Mouse (Mus musculus) lung, embryonic 15.5 days (tissue): ENCODE measurements around the gene Cntfr. TPM values are rescaled to one million over a fixed set of nuclear protein-coding genes. Genes with fewer than 3 reads are reported as not detected.

ENCODE experiments used
- ATAC-seq: fragments of 200-750 bp; cut with Nextera tagmentation; 2 replicates; pipeline ENCODE4 v1.8.0; 2017; ENCODE audit warnings: moderate number of reproducible peaks, borderline replicate concordance; ENCODE audit not compliant: low FRiP score, low TSS enrichment; ENCODE audit errors: extremely low read depth
- H3K27ac ChIP-seq: fragments of 300-500 bp; sonication (generic); 2 replicates; pipeline ENCODE4 v1.5.1; 2015; ENCODE audit warnings: moderate library complexity, mild to moderate bottlenecking, inconsistent platforms
- H3K27me3 ChIP-seq: fragments of 300-500 bp; sonication (generic); 2 replicates; pipeline ENCODE4 v1.6.1; 2015; ENCODE audit warnings: inconsistent platforms
- H3K36me3 ChIP-seq: fragments of 300-500 bp; sonication (generic); 2 replicates; pipeline ENCODE4 v1.6.1; 2015; ENCODE audit warnings: inconsistent platforms
- H3K4me1 ChIP-seq: fragments of 300-500 bp; sonication (generic); 2 replicates; pipeline ENCODE4 v1.6.1; 2015; ENCODE audit warnings: inconsistent platforms
- H3K4me2 ChIP-seq: fragments of 300-500 bp; sonication (generic); 2 replicates; pipeline ENCODE4 v1.6.1; 2015; ENCODE audit warnings: inconsistent platforms, mild to moderate bottlenecking, moderate library complexity
- H3K4me3 ChIP-seq: fragments of 300-500 bp; sonication (generic); 2 replicates; pipeline ENCODE4 v1.5.1; 2015; ENCODE audit warnings: mild to moderate bottlenecking, inconsistent platforms
- H3K9ac ChIP-seq: fragments of 300-500 bp; sonication (generic); 2 replicates; pipeline ENCODE4 v1.6.1; 2015; ENCODE audit warnings: inconsistent platforms
- H3K9me3 ChIP-seq: fragments of 300-500 bp; sonication (generic); 2 replicates; pipeline ENCODE4 v1.6.1; 2016; ENCODE audit warnings: inconsistent platforms
- WGBS: fragments of 180-500 bp; shearing (Covaris S2); methylation state at CpG from one replicate; pipeline ENCODE4 v1.1.7; 2015; 5-methylcytosine and 5-hydroxymethylcytosine counted together
- polyA plus RNA-seq: library from polyadenylated mRNA; unstranded; fragments of >200 nt; fragmentation: Nextera tagmentation; extraction: Ambion mirVana; gene quantifications from 2 replicates; pipeline ENCODE4 v1.2.1, GENCODE M21; 2015

The Cntfr gene
- polyA plus RNA-seq, 1 experiment from 2014 or later, result 7.8 TPM

GRCm38 (mm10) chr4:41722918-41723351 is 26.0 kb upstream of the Cntfr start, which contains the start of gene Dctn3:
Dctn3 (minus strand) TSS chr4:41723170.
- H3K27me3 ChIP-seq, result peaks cover 44% of the 10 kb centered on the region
- peak; percentile 95 for ATAC-seq
- H3K4me2 ChIP-seq, result peak within 1 kb of the TSS; percentile 77
- H3K9ac ChIP-seq, result peak within 1 kb of the TSS; percentile 76
- H3K4me3 ChIP-seq, result peak within 1 kb of the TSS; percentile 70
- peaks cover 23% of the 10 kb centered on the region for H3K4me1 ChIP-seq
- under 1% methylated on average over 27 of the region's 27 CpGs for WGBS
- H3K36me3 ChIP-seq, result peaks cover 17% of the 10 kb centered on the region
- no peak within 1 kb of the TSS for H3K27ac ChIP-seq
- H3K9me3 ChIP-seq, result no peaks in the 10 kb centered on the region

GRCm38 (mm10) chr4:41716834-41717233 is 19.9 kb upstream of the Cntfr start:
- H3K9me3 ChIP-seq, result no peaks in the 10 kb centered on the region
- peaks cover 29% of the 10 kb centered on the region for H3K36me3 ChIP-seq
- H3K4me1 ChIP-seq, result peaks cover 22% of the 10 kb centered on the region
- WGBS, result 64% methylated on average over 6 of the region's 6 CpGs
- H3K9ac ChIP-seq, result no peak overlapping the region
- H3K4me3 ChIP-seq, result no peak overlapping the region
- no peak overlapping the region for H3K27ac ChIP-seq
- no peak overlapping the region for H3K4me2 ChIP-seq
- ATAC-seq, result no peak
- no peaks in the 10 kb centered on the region for H3K27me3 ChIP-seq

- 79% methylated on average over 5 of the region's 5 CpGs for WGBS
- H3K4me1 ChIP-seq, result peaks cover 23% of the 10 kb centered on the region
- H3K27ac ChIP-seq, result no peak overlapping the region
- no peak overlapping the region for H3K4me2 ChIP-seq
- ATAC-seq, result no peak
- H3K27me3 ChIP-seq, result no peaks in the 10 kb centered on the region
- no peak overlapping the region for H3K9ac ChIP-seq
- no peaks in the 10 kb centered on the region for H3K9me3 ChIP-seq
- peaks cover 29% of the 10 kb centered on the region for H3K36me3 ChIP-seq
- no peak overlapping the region for H3K4me3 ChIP-seq
Measured at GRCm38 (mm10) chr4:41715596-41715995, 18.7 kb upstream of the Cntfr start.

- Histone ChIP-seq H3K9me3 (no peaks in the 10 kb centered on the region), H3K4me3 (no peak overlapping the region), H3K27ac (no peak overlapping the region), H3K36me3 (peaks cover 29% of the 10 kb centered on the region), H3K4me2 (no peak overlapping the region), H3K9ac (no peak overlapping the region), H3K27me3 (no peaks in the 10 kb centered on the region), H3K4me1 (peaks cover 23% of the 10 kb centered on the region)
- WGBS, result 75% methylated on average over 8 of the region's 8 CpGs
- ATAC-seq, result no peak
Measured at GRCm38 (mm10) chr4:41715082-41715481, 18.2 kb upstream of the Cntfr start.

GRCm38 (mm10) chr4:41714276-41714675 is 17.4 kb upstream of the Cntfr start:
- Histone ChIP-seq H3K9me3 (no peaks in the 10 kb centered on the region), H3K36me3 (peaks cover 25% of the 10 kb centered on the region), H3K4me3 (peak overlapping the region; percentile 88), H3K27me3 (no peaks in the 10 kb centered on the region), H3K4me1 (peaks cover 23% of the 10 kb centered on the region), H3K27ac (no peak overlapping the region), H3K4me2 (peak overlapping the region; percentile 95), H3K9ac (no peak overlapping the region)
- 14% methylated on average over 8 of the region's 8 CpGs for WGBS
- no peak for ATAC-seq

GRCm38 (mm10) chr4:41713197-41714067 is 16.5 kb upstream of the Cntfr start, which contains the start of gene Rpp25l:
Rpp25l (minus strand) TSS chr4:41713534.
- peak; percentile 71 for ATAC-seq

GRCm38 (mm10) chr4:41712421-41713196 is 15.7 kb upstream of the Cntfr start:
- Histone ChIP-seq H3K9ac (peak overlapping the region; percentile 97), H3K9me3 (no peaks in the 10 kb centered on the region), H3K27me3 (no peaks in the 10 kb centered on the region), H3K4me3 (peak overlapping the region; percentile 88), H3K4me1 (peaks cover 25% of the 10 kb centered on the region), H3K36me3 (peaks cover 10% of the 10 kb centered on the region; the same call in 1 of the 2 replicates), H3K4me2 (peak overlapping the region; percentile 95), H3K27ac (peak overlapping the region; percentile 82)
- ATAC-seq, result peak; percentile 15; the same call in 1 of the 2 replicates
- WGBS, result 29% methylated on average over 31 of the region's 31 CpGs

More at GRCm38 (mm10) chr4:41713197-41714067, 16.5 kb upstream of the Cntfr start, which contains the start of gene Rpp25l:
- Histone ChIP-seq H3K4me1 (peaks cover 23% of the 10 kb centered on the region), H3K9me3 (no peaks in the 10 kb centered on the region), H3K27me3 (no peaks in the 10 kb centered on the region), H3K9ac (peak within 1 kb of the TSS; percentile 97), H3K27ac (peak within 1 kb of the TSS; percentile 82), H3K4me3 (peak within 1 kb of the TSS; percentile 88), H3K36me3 (peaks cover 17% of the 10 kb centered on the region), H3K4me2 (peak within 1 kb of the TSS; percentile 95)
- WGBS, result under 1% methylated on average over 61 of the region's 61 CpGs

GRCm38 (mm10) chr4:41711705-41712375 is 15.0 kb upstream of the Cntfr start:
- Histone ChIP-seq H3K36me3 (peaks cover 5% of the 10 kb centered on the region; the same call in 1 of the 2 replicates), H3K4me2 (peak overlapping the region; percentile 95), H3K27ac (no peak overlapping the region; the same call in 1 of the 2 replicates), H3K27me3 (no peaks in the 10 kb centered on the region), H3K4me1 (peaks cover 30% of the 10 kb centered on the region), H3K4me3 (peak overlapping the region; percentile 88), H3K9ac (peak overlapping the region; percentile 97), H3K9me3 (no peaks in the 10 kb centered on the region)
- ATAC-seq, result no peak
- WGBS, result 64% methylated on average over 16 of the region's 16 CpGs

- WGBS, result 50% methylated on average over 4 of the region's 4 CpGs
- peaks cover 35% of the 10 kb centered on the region for H3K4me1 ChIP-seq
- H3K4me2 ChIP-seq, result no peak overlapping the region
- no peak overlapping the region for H3K9ac ChIP-seq
- H3K9me3 ChIP-seq, result no peaks in the 10 kb centered on the region
- H3K27me3 ChIP-seq, result peaks cover 4% of the 10 kb centered on the region; the same call in 1 of the 2 replicates
- no peak overlapping the region for H3K4me3 ChIP-seq
- ATAC-seq, result no peak
- no peak overlapping the region for H3K27ac ChIP-seq
- H3K36me3 ChIP-seq, result peaks cover 2% of the 10 kb centered on the region; the same call in 1 of the 2 replicates
Measured at GRCm38 (mm10) chr4:41710229-41710628, 13.3 kb upstream of the Cntfr start.

GRCm38 (mm10) chr4:41708192-41708745 is 11.4 kb upstream of the Cntfr start:
- Histone ChIP-seq H3K4me2 (peak overlapping the region; percentile 13; the same call in 1 of the 2 replicates), H3K36me3 (no peaks in the 10 kb centered on the region), H3K27me3 (peaks cover 7% of the 10 kb centered on the region; the same call in 1 of the 2 replicates), H3K27ac (no peak overlapping the region), H3K4me1 (peaks cover 30% of the 10 kb centered on the region), H3K9ac (no peak overlapping the region), H3K4me3 (no peak overlapping the region), H3K9me3 (no peaks in the 10 kb centered on the region)
- ATAC-seq, result no peak
- 21% methylated on average over 8 of the region's 8 CpGs for WGBS
